Mouse (Mus musculus) lung, postnatal 0 days (tissue): Measurements from ENCODE around the gene Cpne4.

Source experiments
- CTCF ChIP-seq: IDR thresholded peaks from 2 replicates; pipeline ENCODE4 v1.5.1; 2016; ENCODE audit warnings: antibody characterized with exemption, mild to moderate bottlenecking
- EP300 ChIP-seq: IDR thresholded peaks from 2 replicates; pipeline ENCODE4 v1.6.1; 2016; ENCODE audit warnings: antibody characterized with exemption, mild to moderate bottlenecking, control low read depth

GRCm38 (mm10) chr9:104901827-104902226 lies 354.7 kb downstream of the Cpne4 start:
- TF ChIP-seq CTCF (no peak), EP300 (no peak)
